Mouse (Mus musculus): ENCODE measurements around the gene Fam32a.

DNA sequence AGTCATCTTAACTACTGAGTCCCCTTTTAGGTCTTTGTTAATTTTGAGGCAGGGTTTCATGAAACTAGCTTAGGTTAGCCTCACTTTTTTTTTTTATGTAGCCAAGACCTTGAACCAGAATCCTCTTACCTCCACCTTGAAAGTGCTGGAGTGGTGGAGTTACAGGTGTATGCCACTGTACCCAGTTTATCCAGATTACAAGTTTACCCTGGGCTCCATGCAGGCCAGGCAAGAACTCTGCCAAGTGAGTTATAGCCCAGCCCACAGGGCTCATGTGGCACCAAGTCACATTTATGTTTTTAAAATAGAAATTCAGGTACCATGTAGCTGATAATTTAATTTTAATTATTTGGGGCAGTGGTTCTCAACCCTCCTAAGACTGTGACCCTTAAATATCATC, 41.9 kb downstream of the Fam32a start:
- TF ChIP-seq CTCF (IDR thresholded peaks at IDR 0.05; ENCODE audit: extremely low read depth, insufficient read depth, low read length) (no peak), POLR2A (IDR thresholded peaks at IDR 0.05; ENCODE audit: extremely low read depth, insufficient read depth, low read length) (no peak)
